Mouse (Mus musculus): ENCODE results near the gene Pawr.

The Pawr gene

DNA sequence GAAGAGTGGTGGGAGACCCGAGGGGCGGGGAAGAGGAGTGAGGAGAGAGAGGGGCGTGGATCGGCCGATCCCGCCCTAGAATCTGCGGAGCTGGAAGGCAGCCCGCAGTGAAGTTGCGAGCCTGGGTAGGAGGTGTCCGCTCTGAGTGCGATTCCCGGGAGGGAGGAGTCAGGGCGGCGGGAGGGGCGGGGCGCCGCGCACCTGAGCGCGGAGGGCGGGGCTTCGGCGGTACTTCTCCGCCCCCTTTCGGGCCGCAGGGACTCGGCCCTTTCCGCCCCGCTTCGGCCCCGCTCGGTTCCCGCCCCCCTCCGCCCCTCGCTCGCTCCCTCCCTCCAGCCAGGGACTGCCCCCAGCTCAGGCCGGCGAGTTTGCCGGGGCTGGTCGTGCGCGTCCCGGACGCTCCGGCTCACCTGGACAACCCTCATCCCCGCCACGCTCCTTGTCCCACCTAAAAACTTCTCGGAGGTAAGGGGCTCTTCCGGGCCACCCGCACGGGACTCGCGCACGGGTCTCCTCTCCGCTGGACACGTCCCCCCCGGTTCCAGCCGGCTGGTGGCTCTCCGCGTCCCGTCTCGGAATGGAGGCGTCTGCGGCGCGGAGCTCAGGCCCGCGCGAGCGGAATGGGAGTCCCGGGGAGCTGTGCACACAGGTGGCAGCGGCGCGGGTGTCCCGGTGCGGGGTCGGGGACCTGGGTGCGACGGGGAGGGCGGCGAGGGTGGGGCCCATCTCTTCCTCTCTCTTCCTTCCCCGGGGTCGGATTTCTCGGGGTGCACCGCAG lies at the start of gene Pawr:
Gene Pawr, plus strand, starts transcription at position 338 of the 778 bp plus-strand sequence.
- no peak for DNase-seq (ENCODE audit: low spot score)

DNA sequence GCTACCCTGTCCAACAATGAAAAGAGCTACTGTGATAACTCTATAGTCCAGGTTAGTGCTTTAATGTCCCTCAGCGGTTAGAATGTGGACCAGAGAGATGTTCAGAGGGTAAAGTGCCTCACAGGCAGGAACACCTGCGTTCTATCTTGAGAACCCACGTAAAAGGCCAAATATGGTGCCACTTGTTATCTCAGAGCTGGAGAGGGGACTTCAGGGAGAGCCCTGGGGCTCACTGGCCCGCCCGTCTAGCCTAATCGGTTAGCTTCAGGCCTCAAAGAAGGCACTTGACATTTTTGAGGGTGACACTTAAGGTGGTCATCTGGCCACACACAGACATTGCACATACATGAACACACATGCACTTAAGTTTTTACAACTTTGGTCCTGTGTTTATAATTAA lies 49.6 kb upstream of the Pawr start:
- DNase-seq (ENCODE audit: low spot score), result no peak

DNA sequence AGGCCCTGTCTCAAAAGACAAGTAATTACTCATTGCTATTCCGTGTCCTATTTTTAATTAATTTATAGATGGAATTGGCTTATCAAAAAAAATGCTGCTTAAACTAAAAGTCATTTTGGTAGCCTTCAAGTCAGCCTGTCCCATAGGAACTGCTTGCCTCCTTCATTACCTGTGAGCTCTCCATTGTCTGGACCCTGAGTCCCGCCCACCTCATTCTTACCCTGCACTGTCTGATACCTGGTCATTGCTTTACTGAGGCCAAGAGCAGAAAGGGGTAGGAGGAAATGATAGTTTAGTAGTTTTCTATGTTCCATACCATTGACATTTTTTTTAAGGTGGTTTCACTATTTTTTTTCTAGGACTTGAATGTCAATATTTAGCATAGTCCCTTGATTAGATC lies 48.5 kb upstream of the Pawr start:
- DNase-seq (ENCODE audit: low spot score), result no peak

DNA sequence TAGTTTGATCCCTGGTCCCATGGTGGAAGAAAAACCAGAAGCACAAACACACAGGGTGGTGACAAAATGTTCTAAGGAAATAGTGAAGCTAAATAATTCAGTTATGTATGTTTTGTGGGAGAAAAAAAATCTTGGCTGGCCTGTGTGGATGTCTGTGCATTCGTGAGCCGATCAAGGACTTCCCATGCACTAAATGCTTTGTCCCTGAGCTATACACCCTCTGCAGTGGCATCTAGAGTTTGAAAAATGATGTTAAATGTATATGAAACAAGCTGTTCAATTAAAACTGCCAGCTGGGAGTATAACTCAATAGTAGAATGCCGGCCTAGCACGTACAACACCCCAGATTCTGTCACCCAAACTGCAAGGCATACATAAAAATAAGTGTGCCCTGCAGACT lies 48.1 kb upstream of the Pawr start:
- no peak for DNase-seq (ENCODE audit: low spot score)

DNA sequence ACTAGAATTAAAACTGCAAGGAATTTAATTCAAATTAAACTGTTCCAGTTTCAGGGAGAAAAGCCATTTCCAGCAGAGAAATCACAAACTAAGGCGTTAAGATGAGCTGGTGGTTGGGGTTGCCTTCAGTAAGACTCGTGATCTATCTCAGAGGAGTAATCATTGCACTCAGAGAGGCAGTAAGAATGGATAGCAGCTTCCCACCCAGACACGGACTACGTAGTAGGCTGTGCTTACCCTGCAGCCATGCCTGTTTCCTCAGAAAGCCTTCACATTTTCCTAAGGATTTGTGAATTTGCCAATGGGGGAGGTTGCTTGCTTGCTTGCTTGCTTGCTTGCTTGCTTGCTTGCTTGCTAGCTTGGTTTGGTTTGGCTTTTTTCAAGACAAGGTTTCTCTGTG lies 47.5 kb upstream of the Pawr start:
- no peak for DNase-seq (ENCODE audit: low spot score)

DNA sequence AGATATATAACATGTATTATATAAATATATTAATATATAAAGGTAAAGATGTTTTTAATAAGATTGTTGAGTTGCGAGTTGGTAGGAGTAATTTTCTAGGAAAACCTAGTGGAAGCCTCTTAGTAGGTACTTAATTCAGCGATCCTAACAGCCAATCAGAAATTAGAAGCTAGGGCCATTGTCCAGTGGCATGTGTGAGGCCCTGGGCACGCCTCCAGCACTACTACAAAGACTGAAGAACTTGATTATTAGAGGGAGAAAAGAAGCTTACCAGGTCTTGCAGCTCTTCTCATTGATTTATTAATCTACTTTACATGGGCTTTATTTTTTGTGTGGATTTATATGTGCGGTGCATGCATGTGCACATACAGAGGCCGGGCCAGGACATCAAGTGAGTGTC lies 46.9 kb upstream of the Pawr start:
- DNase-seq (ENCODE audit: low spot score), result no peak

DNA sequence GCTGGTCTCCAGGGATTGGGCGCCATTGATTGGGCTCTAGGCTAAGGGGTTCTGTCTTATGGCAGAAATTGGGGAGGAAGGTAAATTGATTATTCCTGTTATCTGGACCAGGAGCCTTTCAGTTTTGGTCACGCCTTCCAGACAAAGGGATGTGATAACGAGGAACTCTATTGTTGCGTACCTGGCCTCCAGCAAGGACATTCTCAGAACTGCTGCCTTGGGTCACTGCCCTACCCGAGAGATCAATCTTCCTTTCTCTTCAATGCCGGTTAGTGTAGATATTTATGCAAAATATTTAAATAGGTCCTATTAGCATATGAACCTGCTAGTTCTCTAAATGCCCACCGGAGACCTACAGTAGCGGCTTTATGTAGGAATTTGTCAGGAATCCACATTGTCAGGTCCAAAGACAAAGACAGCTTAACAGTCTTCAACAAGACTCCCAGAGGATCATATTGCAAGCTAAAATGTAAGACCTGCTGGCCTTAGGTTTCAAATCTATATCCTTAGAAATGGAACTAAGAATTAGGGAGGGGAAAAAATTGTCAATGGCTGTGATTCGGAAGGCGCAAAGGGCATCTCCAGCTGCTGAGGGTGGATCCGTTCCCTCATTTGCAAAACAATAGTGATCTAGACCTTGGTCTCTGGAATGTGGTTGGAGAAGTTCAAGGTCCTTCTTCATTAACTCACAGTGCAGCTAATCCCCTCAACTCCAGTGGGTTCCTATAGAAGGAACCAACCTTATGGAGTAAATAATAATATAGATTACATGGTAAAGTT lies 45.1 kb upstream of the Pawr start:
- no peak for DNase-seq (ENCODE audit: low spot score)

DNA sequence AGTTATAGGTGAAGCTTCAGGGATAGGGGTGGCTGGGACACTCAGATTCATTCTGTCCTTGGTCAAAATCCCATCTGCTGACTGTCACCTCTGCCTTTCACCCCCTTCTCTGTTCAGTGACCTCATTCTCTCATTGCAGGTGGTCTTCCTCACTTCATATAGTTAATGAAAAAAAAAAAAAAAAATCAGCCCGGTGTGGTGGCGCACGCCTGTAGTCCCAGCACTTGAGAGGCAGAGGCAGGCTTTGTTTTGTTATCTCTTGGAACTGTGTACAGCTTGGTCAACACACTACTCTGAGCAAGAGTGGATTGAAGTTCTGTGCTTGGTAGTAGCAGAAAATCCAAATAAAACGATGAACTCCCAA lies 44.5 kb upstream of the Pawr start:
- no peak for DNase-seq (ENCODE audit: low spot score)

DNA sequence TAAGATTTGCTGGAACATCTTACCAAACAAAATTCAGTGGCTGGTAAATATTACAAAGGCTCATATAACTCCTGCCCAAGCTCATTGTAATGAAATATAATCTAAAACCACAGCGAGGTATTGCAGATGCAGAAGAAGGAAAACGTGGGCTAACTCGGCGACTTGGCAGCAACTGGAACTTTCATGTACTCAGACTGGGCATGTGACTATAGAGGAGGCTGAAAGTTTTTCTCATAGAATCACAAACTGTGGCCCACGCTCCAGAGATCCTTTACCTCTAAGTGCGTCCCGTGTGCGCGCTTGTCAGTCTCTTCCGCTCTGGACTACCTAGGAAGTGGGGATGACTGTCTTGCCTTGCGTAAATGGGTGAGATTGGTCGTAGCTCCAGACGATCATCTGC lies 41.9 kb upstream of the Pawr start:
- DNase-seq (ENCODE audit: low spot score), result no peak

DNA sequence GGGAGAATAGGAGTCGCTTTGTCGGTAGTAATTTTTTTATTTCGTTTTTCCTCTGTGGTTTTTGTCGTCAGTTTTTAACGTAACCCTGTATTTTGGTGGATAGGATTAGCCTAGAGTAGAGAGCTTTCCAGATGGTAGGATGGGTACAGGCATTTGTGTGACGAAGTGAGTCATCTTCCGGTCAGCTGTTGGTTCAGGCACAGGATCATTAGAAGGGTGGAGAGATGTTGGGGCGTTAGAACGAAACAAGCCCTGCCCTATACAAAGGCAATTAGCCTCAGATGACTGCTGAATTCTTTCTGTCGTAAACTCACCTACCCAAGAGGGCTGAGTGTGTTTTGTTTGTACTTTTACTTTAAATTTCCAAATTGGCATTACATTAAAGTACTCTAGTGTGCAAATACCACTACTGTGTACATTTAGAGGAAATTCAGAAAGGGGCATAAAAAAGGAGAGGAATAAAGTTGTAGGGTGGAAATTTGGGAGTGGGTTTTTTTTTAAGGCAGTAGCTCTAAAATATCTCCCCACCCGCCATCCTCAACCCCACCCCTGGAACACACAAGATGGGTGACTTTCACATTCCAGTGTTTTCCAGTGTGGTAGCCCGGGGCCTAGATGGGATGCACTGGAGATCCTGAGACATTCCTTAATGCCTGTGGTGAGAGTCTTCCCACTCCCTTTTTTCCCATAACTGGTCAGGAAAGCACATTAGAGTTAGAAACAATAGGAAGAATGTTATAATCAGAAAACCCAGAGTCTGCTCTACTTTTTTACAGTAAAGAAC lies 40.0 kb upstream of the Pawr start:
- DNase-seq (ENCODE audit: low spot score), result no peak

DNA sequence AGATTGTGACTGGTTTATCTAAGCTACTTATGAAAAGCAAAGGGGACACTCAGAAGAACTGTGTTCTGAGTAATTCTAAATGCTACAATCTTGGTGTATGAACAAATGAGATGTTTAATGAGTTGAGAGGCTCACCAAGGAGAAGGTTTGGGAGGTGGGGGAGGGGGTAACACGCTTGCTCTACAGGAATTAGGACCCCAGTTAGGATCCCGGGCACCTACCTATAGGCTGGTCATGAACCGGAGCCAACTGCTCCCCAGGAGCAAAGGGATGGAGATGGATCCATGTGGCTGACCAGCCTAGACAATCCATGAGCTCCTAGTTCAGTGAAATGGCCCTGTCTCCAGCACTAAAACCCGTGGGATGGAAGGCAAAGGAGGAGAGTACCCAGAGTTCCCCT lies 39.3 kb upstream of the Pawr start:
- no peak for DNase-seq (ENCODE audit: low spot score)

DNA sequence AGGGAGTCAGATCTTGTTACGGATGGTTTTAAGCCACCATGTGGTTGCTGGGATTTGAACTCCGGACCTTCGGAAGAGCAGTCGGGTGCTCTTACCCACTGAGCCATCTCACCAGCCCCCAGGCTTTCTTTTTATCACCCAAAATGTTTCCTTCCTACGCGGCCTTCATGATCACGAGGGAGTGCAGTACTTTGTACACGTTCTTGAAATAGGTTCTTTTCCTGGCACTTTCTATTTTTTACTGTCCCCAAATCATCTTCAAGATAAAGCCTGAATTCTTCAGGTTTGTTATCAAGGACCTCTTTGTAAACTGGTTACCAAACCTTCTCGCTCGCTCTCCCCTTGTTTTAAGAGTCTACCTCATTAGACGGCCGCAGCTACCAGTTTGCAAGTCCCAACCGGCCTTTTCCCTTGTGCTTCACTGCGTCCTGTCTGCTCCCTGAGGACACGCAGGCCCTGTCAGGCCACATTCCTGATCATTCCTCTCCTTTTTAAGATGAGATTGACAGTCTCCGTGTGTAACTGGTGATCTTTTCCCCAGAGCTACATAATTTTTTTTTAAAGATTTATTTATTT lies 38.2 kb upstream of the Pawr start:
- no peak for DNase-seq (ENCODE audit: low spot score)

DNA sequence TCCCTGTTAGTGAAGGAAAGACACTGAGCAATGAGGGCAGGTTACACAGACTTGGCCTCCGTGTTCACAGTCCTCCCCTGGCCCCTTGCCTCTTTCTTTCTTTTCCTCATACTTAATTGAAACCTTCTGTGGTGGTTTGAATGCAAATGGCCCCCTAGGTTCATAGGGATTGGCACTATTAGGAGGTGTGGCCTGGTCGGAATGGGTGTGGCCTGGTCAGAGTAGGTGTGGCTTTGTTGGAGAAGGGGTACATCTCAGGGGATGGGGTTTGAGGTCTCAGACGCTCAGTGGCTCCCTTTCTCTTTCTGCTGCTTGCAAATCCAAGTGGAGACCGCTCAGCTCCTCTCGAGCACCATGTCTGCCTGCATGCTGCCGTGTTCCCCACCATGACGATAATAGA lies 37.2 kb upstream of the Pawr start:
- DNase-seq (ENCODE audit: low spot score), result no peak

DNA sequence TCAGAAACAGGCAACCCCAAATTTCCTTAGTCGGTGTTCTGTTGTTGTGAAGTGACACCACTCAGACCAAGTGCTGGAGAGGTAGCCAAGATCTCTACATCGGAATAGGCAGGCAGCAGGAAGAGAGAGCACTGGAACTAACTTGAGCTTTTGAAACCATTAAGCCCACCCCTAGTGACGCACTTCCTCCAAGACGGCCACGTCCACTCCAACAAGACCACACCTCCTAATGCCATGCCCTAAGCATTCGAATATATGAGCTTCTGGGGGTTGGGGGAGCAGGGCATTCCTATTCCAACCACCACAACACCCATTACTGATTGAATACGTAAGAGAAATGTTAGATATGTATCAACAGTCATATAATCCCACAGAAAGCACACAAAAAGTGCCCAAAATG lies 35.5 kb upstream of the Pawr start:
- DNase-seq (ENCODE audit: low spot score), result no peak

DNA sequence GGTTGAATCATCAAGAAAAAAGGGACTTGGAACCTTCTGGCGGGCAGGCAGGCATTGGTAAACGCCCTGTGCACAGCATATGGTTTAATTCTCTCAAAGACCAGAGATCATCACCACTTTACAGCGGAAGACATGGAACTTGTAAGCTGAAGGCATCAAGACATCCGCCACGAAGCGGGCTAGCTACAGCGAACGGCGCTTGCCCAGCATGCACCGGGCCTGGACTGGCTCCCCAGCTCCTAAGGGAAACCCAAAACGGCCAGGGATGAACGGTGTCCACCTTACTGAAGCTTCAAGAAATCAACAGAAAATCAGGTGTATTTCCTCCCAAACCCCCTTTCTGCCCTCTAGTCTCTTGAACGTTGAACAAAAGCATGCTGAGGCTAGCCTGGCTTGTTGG lies 33.7 kb upstream of the Pawr start:
- DNase-seq (ENCODE audit: low spot score), result no peak

DNA sequence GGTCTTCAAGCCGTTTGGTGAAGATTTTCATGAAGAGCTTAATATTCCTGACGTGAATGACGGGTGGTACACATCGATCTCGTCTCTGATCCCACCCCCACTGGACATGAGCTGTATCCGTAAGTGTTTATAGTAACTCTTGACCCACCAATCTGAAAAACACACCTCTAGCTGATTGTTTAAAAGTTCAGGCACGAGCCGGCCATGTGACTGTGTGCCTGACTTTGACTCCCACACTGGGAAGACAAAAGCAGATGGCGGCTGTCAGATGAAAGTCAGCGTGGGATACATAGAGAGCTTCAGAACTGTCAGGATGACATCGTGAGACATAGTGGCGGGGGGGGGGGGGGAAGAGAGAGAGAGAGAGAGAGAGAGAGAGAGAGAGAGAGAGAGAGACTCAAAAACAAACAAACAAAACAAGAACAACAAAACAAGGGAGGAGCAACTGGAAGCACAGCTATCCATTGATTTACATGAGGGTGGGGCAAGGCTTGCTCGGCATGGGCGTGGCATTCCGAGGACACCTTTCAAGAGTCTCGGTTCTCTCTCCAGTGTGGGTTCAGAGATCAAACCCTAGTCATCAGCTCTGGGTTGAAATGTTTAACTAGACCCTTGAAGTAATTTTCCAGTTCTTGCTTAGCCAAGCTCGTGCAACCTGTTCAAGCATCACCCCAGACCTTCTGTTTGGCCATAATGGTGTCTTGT lies 32.9 kb upstream of the Pawr start:
- no peak for DNase-seq (ENCODE audit: low spot score)

DNA sequence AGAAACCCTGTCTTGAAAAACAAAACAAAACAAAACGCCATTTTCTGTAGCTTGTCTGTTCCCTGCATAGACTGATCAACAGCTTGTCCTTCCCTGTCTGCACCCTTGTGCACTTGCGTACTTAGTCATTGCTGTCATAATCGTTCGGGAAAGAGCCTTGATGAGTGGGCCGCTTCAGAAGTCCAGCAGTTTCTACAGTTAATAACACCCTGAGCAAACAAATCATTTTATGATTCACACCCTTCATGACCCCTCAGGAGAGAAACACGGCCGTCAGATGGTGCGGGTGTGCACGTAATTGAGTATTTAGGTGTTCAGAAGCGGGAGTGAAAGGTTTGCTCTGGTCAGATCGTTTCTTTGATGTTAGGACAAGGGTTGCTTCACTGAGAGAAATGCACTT lies 32.1 kb upstream of the Pawr start:
- DNase-seq (ENCODE audit: low spot score), result no peak

DNA sequence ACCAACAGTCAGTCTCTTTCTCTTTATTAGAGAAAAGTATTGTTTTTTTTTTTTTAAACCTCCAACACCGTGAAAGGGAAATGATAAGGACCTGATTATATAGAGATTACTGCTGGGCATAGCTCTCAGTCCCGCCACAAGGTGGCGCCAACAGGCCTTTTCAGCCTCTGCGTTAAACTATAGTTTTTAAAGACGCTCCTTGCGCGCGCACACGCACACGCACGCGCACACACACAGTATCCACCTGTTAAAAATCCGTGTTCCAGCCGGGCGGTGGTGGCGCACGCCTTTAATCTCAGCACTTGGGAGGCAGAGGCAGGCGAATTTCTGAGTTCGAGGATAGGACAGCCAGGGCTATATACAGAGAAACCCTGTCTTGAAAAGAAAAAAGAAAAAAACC lies 31.1 kb upstream of the Pawr start:
- DNase-seq (ENCODE audit: low spot score), result peak; percentile 37

DNA sequence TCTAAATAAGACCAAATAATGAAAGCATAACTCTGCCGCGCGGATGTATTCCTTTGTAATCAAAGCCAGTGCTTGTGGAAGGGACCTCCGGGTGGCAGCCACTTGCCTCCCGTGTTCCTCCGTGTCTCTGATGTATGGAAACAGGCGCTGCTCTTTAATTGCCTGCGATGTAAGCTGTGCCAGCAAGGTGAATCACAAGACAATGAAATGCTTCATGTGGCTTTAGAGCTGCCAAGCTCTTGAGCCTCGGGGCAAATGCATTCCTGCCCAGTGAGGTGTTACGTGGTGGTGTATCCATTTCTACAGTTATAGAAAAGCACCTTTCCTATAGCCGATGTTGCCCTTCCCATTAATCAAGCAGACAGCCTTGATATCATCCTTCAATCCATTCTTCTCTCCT lies 24.1 kb upstream of the Pawr start:
- no peak for DNase-seq (ENCODE audit: low spot score)

DNA sequence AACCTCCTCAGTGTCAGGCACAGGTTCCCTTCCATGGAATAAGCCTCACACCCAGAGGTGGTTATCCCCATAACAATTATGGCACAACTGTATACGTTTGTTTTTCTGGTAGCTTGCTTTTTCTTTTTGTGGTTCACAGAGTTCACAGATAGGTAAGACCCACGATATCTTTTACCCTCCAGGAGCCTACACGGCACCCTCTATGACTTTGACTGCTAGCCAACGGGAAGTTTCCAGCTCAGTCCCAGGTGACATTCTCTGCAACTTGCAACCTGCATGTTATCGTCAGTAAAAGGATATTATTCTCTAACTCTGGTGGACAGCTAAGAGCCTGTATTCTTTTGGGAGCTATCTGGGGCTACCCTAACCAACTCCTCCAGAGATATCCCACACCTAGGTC lies 21.7 kb upstream of the Pawr start:
- no peak for DNase-seq (ENCODE audit: low spot score)

DNA sequence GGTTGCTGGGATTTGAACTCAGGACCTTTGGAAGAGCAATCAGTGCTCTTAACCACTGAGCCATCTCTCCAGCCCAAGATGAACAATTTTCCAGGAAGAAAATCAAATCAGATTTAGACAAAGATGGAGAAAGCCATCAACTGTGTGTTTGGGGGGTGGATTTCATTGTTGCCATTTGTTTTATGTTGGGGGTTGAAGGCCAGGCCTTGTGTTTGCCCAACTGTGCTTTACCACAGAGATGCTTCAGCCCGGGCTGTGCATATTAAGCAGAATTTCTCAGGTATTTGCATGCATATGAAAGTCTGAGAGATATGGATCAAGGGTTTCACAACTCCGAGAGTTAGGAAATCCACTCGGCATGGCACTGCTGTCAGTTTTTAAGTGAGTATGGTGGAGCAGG lies 20.5 kb upstream of the Pawr start:
- no peak for DNase-seq (ENCODE audit: low spot score)

DNA sequence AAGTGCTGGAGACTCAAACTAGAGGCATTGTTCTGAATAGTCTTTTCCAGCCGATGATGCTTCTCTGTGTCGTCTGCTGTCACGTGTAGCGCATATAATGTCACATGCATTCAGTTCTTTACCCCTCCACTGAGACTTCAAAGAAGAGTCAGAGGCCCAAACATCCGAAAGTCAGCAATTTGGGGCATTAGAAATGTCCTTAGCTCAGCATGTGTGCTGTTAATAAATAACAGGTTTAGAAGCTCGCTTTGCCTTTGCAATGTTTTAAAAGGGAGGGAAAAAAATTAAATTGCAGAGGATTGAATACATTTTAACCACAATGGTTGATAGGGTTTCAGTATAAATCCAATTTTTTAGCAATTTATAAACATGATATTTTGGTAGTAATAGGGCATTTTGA lies 18.1 kb upstream of the Pawr start:
- DNase-seq (ENCODE audit: low spot score), result no peak

Measured in layer of hippocampus, adult 9-10 months (tissue).